Comparison of ENCODE assay signal across 8 mouse cellular contexts in genomic region chr7:45215673-45216441, GRCm38 (mm10). TPM values are rescaled to one million over a fixed set of nuclear protein-coding genes. Genes with fewer than 3 reads are reported as not detected.
DNase-seq lines count a peak whose midpoint lies in the region; ATAC-seq lines count a peak whose summit lies in the region.

Tead2 (plus strand) TSS chr7:45215753.

- H3K9me3 ChIP-seq in megakaryocyte, embryonic 14.5 days: peaks cover 3% of the 10 kb centered on the region; the same call in 1 of the 2 replicates
- no peaks in the 10 kb centered on the region for H3K9me3 ChIP-seq in embryonic facial prominence, embryonic 14.5 days (ENCODE audit: control insufficient read depth, low read length)
- H3K9me3 ChIP-seq in hindbrain, embryonic 11.5 days (ENCODE audit: control insufficient read depth, low read length): no peaks in the 10 kb centered on the region
- no peaks in the 10 kb centered on the region for H3K9me3 ChIP-seq in liver, embryonic 13.5 days (replicated peaks)
- H3K9me3 ChIP-seq in neural tube, embryonic 14.5 days (ENCODE audit: control insufficient read depth, low read length): no peaks in the 10 kb centered on the region

- H3K4me1 ChIP-seq in megakaryocyte, embryonic 14.5 days: peaks cover 54% of the 10 kb centered on the region
- H3K4me1 ChIP-seq in embryonic facial prominence, embryonic 14.5 days (ENCODE audit: control insufficient read depth, insufficient read depth, low read length): peaks cover 12% of the 10 kb centered on the region
- peaks cover 9% of the 10 kb centered on the region for H3K4me1 ChIP-seq in hindbrain, embryonic 11.5 days (replicated peaks; ENCODE audit: control insufficient read depth, insufficient read depth, low read length)
- H3K4me1 ChIP-seq in liver, embryonic 13.5 days (replicated peaks): peaks cover 35% of the 10 kb centered on the region
- peaks cover 19% of the 10 kb centered on the region for H3K4me1 ChIP-seq in neural tube, embryonic 14.5 days (ENCODE audit: control insufficient read depth, insufficient read depth, low read length)

- DNase-seq in embryonic facial prominence, embryonic 14.5 days (ENCODE audit: low spot score): peak; percentile 81
- peak; percentile 79 for DNase-seq in hindbrain, embryonic 11.5 days (ENCODE audit: low spot score)
- no peak for DNase-seq in liver, embryonic 13.5 days
- no peak for DNase-seq in cerebellum, adult 18-20 months
- DNase-seq in right cerebral cortex, postnatal 14 days: no peak

- no peak for ATAC-seq in megakaryocyte, adult 5-6 weeks (ENCODE audit: poor library complexity, severe bottlenecking)
- peak; percentile 60 for ATAC-seq in embryonic facial prominence, embryonic 14.5 days (ENCODE audit: low read depth)
- peak; percentile 73 for ATAC-seq in hindbrain, embryonic 11.5 days (ENCODE audit: low FRiP score)
- ATAC-seq in liver, embryonic 13.5 days (ENCODE audit: low read depth): peak; percentile 21; the same call in 1 of the 2 replicates
- ATAC-seq in neural tube, embryonic 14.5 days (ENCODE audit: low read depth): peak; percentile 48; the same call in 1 of the 2 replicates

- peak within 1 kb of the TSS; percentile 92 for H3K4me2 ChIP-seq in embryonic facial prominence, embryonic 14.5 days (ENCODE audit: low read depth, low read length)
- H3K4me2 ChIP-seq in hindbrain, embryonic 11.5 days (replicated peaks; ENCODE audit: low read depth, low read length): peak within 1 kb of the TSS; percentile 92
- H3K4me2 ChIP-seq in liver, embryonic 13.5 days: peak within 1 kb of the TSS; percentile 64
- H3K4me2 ChIP-seq in neural tube, embryonic 14.5 days (ENCODE audit: low read depth, low read length): peak within 1 kb of the TSS; percentile 72

- H3K27ac ChIP-seq in embryonic facial prominence, embryonic 14.5 days (replicated peaks; ENCODE audit: low read depth, low read length): peak within 1 kb of the TSS; percentile 98
- H3K27ac ChIP-seq in hindbrain, embryonic 11.5 days (ENCODE audit: low read depth, low read length): peak within 1 kb of the TSS; percentile 78
- peak within 1 kb of the TSS; percentile 34; the same call in 1 of the 2 replicates for H3K27ac ChIP-seq in liver, embryonic 13.5 days
- H3K27ac ChIP-seq in neural tube, embryonic 14.5 days (ENCODE audit: low read depth, low read length): peak within 1 kb of the TSS; percentile 81

- peak within 1 kb of the TSS; percentile 98 for H3K9ac ChIP-seq in embryonic facial prominence, embryonic 14.5 days (ENCODE audit: low read depth, low read length)
- peak within 1 kb of the TSS; percentile 90 for H3K9ac ChIP-seq in hindbrain, embryonic 11.5 days (ENCODE audit: low read depth, low read length)
- peak within 1 kb of the TSS; percentile 60 for H3K9ac ChIP-seq in liver, embryonic 13.5 days
- H3K9ac ChIP-seq in neural tube, embryonic 14.5 days (replicated peaks; ENCODE audit: low read depth, low read length): peak within 1 kb of the TSS; percentile 64

- H3K4me3 ChIP-seq in megakaryocyte, embryonic 14.5 days (replicated peaks): peak within 1 kb of the TSS; percentile 15
- H3K4me3 ChIP-seq in embryonic facial prominence, embryonic 14.5 days (ENCODE audit: low read depth, low read length): peak within 1 kb of the TSS; percentile 94
- H3K4me3 ChIP-seq in hindbrain, embryonic 11.5 days (ENCODE audit: low read depth, low read length): peak within 1 kb of the TSS; percentile 63
- H3K4me3 ChIP-seq in liver, embryonic 13.5 days (replicated peaks): peak within 1 kb of the TSS; percentile 55
- peak within 1 kb of the TSS; percentile 45 for H3K4me3 ChIP-seq in neural tube, embryonic 14.5 days (ENCODE audit: low read depth, low read length)

- H3K36me3 ChIP-seq in megakaryocyte, embryonic 14.5 days (replicated peaks; ENCODE audit: low read length): no peaks in the 10 kb centered on the region
- peaks cover 38% of the 10 kb centered on the region for H3K36me3 ChIP-seq in embryonic facial prominence, embryonic 14.5 days (ENCODE audit: control insufficient read depth, insufficient read depth, low read length)
- peaks cover 8% of the 10 kb centered on the region; the same call in 1 of the 2 replicates for H3K36me3 ChIP-seq in hindbrain, embryonic 11.5 days (ENCODE audit: control insufficient read depth, insufficient read depth, low read length)
- peaks cover 8% of the 10 kb centered on the region for H3K36me3 ChIP-seq in liver, embryonic 13.5 days
- H3K36me3 ChIP-seq in neural tube, embryonic 14.5 days (ENCODE audit: control insufficient read depth, insufficient read depth, low read length): no peaks in the 10 kb centered on the region

- peaks cover 59% of the 10 kb centered on the region for H3K27me3 ChIP-seq in megakaryocyte, embryonic 14.5 days (replicated peaks)
- peaks cover 16% of the 10 kb centered on the region for H3K27me3 ChIP-seq in embryonic facial prominence, embryonic 14.5 days (replicated peaks; ENCODE audit: control insufficient read depth, insufficient read depth, low read length)
- H3K27me3 ChIP-seq in hindbrain, embryonic 11.5 days (ENCODE audit: control insufficient read depth, insufficient read depth, low read length): peaks cover 10% of the 10 kb centered on the region
- peaks cover 48% of the 10 kb centered on the region for H3K27me3 ChIP-seq in liver, embryonic 13.5 days
- H3K27me3 ChIP-seq in neural tube, embryonic 14.5 days (ENCODE audit: control insufficient read depth, insufficient read depth, low read length): peaks cover 10% of the 10 kb centered on the region

- WGBS in embryonic facial prominence, embryonic 14.5 days: 0% methylated on average over 41 of the region's 55 CpGs
- under 1% methylated on average over 54 of the region's 55 CpGs for WGBS in hindbrain, embryonic 11.5 days
- WGBS in liver, embryonic 13.5 days (ENCODE audit: insufficient replicate concordance): 3% methylated on average over 55 of the region's 55 CpGs
- under 1% methylated on average over 50 of the region's 55 CpGs for WGBS in neural tube, embryonic 14.5 days

RNA-seq across cellular contexts. Expression of gene Tead2, which starts in this region (rescaled TPM):
- polyA plus RNA-seq in megakaryocyte, embryonic 14.5 days (2012; ENCODE audit: insufficient read depth, low replicate concordance): not detected in 2 replicates
- 0.07 TPM in 1 of 2 replicates, not detected in the other for total RNA-seq in megakaryocyte, adult 5-6 weeks (2015)
- not detected in 2 replicates for total RNA-seq in megakaryocyte, adult 5-6 weeks (2017)
- 112 and 142 TPM in 2 replicates for polyA plus RNA-seq in embryonic facial prominence, embryonic 14.5 days (2014; fragmentation: Nextera tagmentation; extraction: Ambion mirVana)
- 229 and 242 TPM in 2 replicates for polyA plus RNA-seq in hindbrain, embryonic 11.5 days (2014; fragmentation: Nextera tagmentation; extraction: Ambion mirVana)
- 11.8 and 12.0 TPM in 2 replicates for polyA plus RNA-seq in liver, embryonic 13.5 days (2015; fragmentation: Nextera tagmentation; extraction: Ambion mirVana)
- 24.5 and 39.9 TPM in 2 replicates for polyA plus RNA-seq in neural tube, embryonic 14.5 days (2014; fragmentation: Nextera tagmentation; extraction: Ambion mirVana)

Comparison
In these comparisons a context has a peak if more than half of its experiments do, and no peak if none do; other contexts are left out.
1. H3K4me3 ChIP-seq: peak in every context shown above with its lines; median percentile 94 in embryonic facial prominence, embryonic 14.5 days; 63 in hindbrain, embryonic 11.5 days; 55 in liver, embryonic 13.5 days; 45 in neural tube, embryonic 14.5 days; 15 in megakaryocyte, embryonic 14.5 days.
2. DNase-seq: peak in embryonic facial prominence, embryonic 14.5 days (single experiment) and hindbrain, embryonic 11.5 days (single experiment); none in liver, embryonic 13.5 days (single experiment), cerebellum, adult 18-20 months (0 of 2) and right cerebral cortex, postnatal 14 days (single experiment).
3. H3K27ac ChIP-seq: peak in every context shown above with its lines; median percentile 98 in embryonic facial prominence, embryonic 14.5 days; 81 in neural tube, embryonic 14.5 days; 78 in hindbrain, embryonic 11.5 days; 34 in liver, embryonic 13.5 days.
4. Peak in every context shown above with its lines, with median percentiles within 50 percentile points of each other: H3K4me2 ChIP-seq and H3K9ac ChIP-seq.